Mouse (Mus musculus) hindbrain, embryonic 13.5 days (tissue): Measurements from ENCODE around the gene Gm28308. TPM values are rescaled to one million over a fixed set of nuclear protein-coding genes. Genes with fewer than 3 reads are reported as not detected.

ENCODE experiments used
- ATAC-seq: fragments of 200-750 bp; cut with Nextera tagmentation; 2 replicates; pipeline ENCODE4 v1.8.0; 2017; ENCODE audit warnings: moderate TSS enrichment; ENCODE audit not compliant: low FRiP score
- H3K27ac ChIP-seq: fragments of 300-500 bp; sonication (generic); 2 replicates; pipeline ENCODE4 v1.5.1; 2015; ENCODE audit warnings: inconsistent platforms, mild to moderate bottlenecking, moderate library complexity
- H3K27me3 ChIP-seq: fragments of 300-500 bp; sonication (generic); 2 replicates; pipeline ENCODE4 v1.6.1; 2015; ENCODE audit warnings: mild to moderate bottlenecking, inconsistent platforms
- H3K36me3 ChIP-seq: fragments of 300-500 bp; sonication (generic); 2 replicates; pipeline ENCODE4 v1.6.1; 2015; ENCODE audit warnings: mild to moderate bottlenecking, inconsistent platforms
- H3K4me1 ChIP-seq: fragments of 300-500 bp; sonication (generic); replicated peaks from 2 replicates; pipeline ENCODE4 v1.6.1; 2015; ENCODE audit warnings: inconsistent platforms
- H3K4me2 ChIP-seq: fragments of 300-500 bp; sonication (generic); 2 replicates; pipeline ENCODE4 v1.6.1; 2015; ENCODE audit warnings: inconsistent platforms, mild to moderate bottlenecking, moderate library complexity
- H3K4me3 ChIP-seq: fragments of 300-500 bp; sonication (generic); 2 replicates; pipeline ENCODE4 v1.5.1; 2015; ENCODE audit warnings: mild to moderate bottlenecking, inconsistent platforms
- H3K9ac ChIP-seq: fragments of 300-500 bp; sonication (generic); 2 replicates; pipeline ENCODE4 v1.6.1; 2015; ENCODE audit warnings: mild to moderate bottlenecking, inconsistent platforms
- H3K9me3 ChIP-seq: fragments of 300-500 bp; sonication (generic); 2 replicates; pipeline ENCODE4 v1.6.1; 2016; ENCODE audit warnings: inconsistent platforms
- WGBS: fragments of 180-500 bp; shearing (Covaris S2); methylation state at CpG from one replicate; pipeline ENCODE4 v1.1.7; 2015; 5-methylcytosine and 5-hydroxymethylcytosine counted together
- microRNA counts: library from miRNA; unstranded; fragments of <30 nt; microRNA quantifications from one replicate; lab custom pipeline; 2016
- microRNA-seq: library from miRNA; unstranded; fragments of <30 nt; microRNA quantifications from one replicate; pipeline ENCODE4, GENCODE M21; 2016
- polyA plus RNA-seq: library from polyadenylated mRNA; unstranded; fragments of >200 nt; fragmentation: Nextera tagmentation; extraction: Ambion mirVana; gene quantifications from 2 replicates; pipeline ENCODE4 v1.2.1, GENCODE M21; 2015

The Gm28308 gene
- polyA plus RNA-seq, 1 experiment from 2014 or later, result not detected

DNA sequence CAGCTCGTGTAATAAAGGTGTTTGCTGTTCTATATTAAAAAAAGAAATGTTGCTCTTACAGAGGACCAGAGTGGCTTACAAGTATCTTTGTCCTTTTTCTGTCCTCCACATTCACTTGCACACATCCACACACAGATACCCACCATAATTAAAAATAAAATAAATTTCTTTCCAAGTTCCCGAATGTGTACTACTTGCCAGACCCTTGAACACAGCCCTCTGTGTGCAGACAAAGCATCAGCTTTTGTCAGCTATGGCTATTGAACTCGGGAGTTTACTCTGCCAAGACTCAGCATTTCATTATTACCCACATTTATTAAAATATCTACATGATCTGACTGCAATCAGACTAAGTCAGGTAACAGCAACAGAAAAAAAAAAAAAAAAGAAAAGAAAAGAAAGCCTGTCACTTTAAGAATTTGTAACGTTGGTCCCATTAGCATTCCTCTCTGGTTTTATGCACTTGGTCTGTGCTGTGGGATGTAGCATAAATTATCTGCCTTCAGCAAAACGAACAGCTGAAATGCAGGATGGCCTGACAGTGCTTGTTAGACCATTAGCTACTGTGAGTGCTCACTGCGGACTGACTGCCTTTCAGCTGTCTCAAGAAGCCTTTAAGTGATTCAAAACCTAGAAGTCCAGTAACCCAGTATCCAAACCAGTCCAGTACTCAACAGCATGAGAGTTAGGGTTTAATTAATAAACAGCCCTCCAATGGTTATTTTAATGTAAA, 94.1 kb downstream of the Gm28308 start:
- no peak overlapping the region for H3K4me2 ChIP-seq
- peaks cover 32% of the 10 kb centered on the region for H3K4me1 ChIP-seq
- ATAC-seq, result peak; percentile 79
- WGBS, result 10% methylated on average over 6 of the region's 6 CpGs
- H3K27ac ChIP-seq, result peak overlapping the region; percentile 81
- no peaks in the 10 kb centered on the region for H3K27me3 ChIP-seq
- no peaks in the 10 kb centered on the region for H3K36me3 ChIP-seq
- no peaks in the 10 kb centered on the region for H3K9me3 ChIP-seq
- 0 out of 2 replicates have a peak overlapping the region, but pooled peaks have one; percentile 26 for H3K9ac ChIP-seq
- no peak overlapping the region for H3K4me3 ChIP-seq

DNA sequence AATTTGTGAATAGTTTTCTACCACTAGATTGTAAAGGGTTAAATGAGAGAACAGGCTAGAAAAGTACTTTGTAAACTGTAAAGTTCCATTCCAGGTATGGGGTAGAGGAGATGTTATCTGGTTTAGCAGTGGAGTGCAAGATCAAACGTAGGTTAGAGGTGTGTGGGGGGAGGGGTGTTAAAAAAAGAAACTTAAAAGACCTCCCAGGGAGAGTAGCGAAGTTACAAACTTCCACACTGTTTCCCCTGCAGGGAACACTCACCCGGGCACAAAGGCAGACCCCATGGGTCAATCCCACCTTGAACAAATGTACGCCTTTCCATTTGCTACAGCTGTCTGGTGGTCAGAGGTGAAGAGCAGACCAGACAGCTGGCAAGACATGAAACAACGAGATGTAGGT, 97.2 kb downstream of the Gm28308 start:
- Histone ChIP-seq H3K27me3 (no peaks in the 10 kb centered on the region), H3K9ac (no peak overlapping the region), H3K27ac (no peak overlapping the region), H3K4me1 (peaks cover 32% of the 10 kb centered on the region), H3K9me3 (no peaks in the 10 kb centered on the region), H3K36me3 (no peaks in the 10 kb centered on the region), H3K4me2 (no peak overlapping the region), H3K4me3 (no peak overlapping the region)
- 15% methylated on average over 5 of the region's 5 CpGs for WGBS
- no peak for ATAC-seq

MicroRNAs within 50 kb of the gene (microRNA counts, 519-probe panel; counts per million panel counts)
- 51.3 counts per million for microRNA mmu-miR-196b (lab: Ali Mortazavi, UCI)

Small RNA genes lying within 50 kb of the gene (microRNA-seq; reads per million reads assigned to microRNA genes)
- gene Mir196b, result 36.1 reads per million, percentile 37 among the genes with 10 or more reads in this experiment

Other genes starting within 250 kb of the Gm28308 start
- 28.6 and 35.6 TPM in 2 replicates for gene Skap2, start 200.8 kb downstream of the Gm28308 start, polyA plus RNA-seq
- gene Hoxa1, start 55.0 kb downstream of the Gm28308 start, polyA plus RNA-seq, result 1.5 and 2.0 TPM in 2 replicates
- 39.1 and 40.2 TPM in 2 replicates for gene Hoxa2, start 48.5 kb downstream of the Gm28308 start, polyA plus RNA-seq
- 7.6 and 8.3 TPM in 2 replicates for gene 5730596B20Rik, start 35.8 kb downstream of the Gm28308 start, polyA plus RNA-seq
- gene Hoxa4, start 21.6 kb downstream of the Gm28308 start, polyA plus RNA-seq, result 14.5 and 14.8 TPM in 2 replicates
- 116 and 150 TPM in 2 replicates for gene Hoxa5, start 8.8 kb downstream of the Gm28308 start, polyA plus RNA-seq
- 16.3 and 28.0 TPM in 2 replicates for gene Hoxa6, start 4.6 kb downstream of the Gm28308 start, polyA plus RNA-seq
- 21.8 and 23.8 TPM in 2 replicates for gene Hoxa3, start within 50 bp of the Gm28308 start, polyA plus RNA-seq
- gene Hoxa7, start 8.5 kb upstream of the Gm28308 start, polyA plus RNA-seq, result 7.4 and 14.9 TPM in 2 replicates
- gene Hoxa9, start 17.8 kb upstream of the Gm28308 start, polyA plus RNA-seq, result 0.72 and 1.3 TPM in 2 replicates
- 0.22 TPM in 1 of 2 replicates, not detected in the other for gene Hoxa10, start 27.5 kb upstream of the Gm28308 start, polyA plus RNA-seq
- not detected in 2 replicates for gene Hoxa11, start 32.5 kb upstream of the Gm28308 start, polyA plus RNA-seq
- not detected in 2 replicates for gene Hoxa13, start 47.5 kb upstream of the Gm28308 start, polyA plus RNA-seq
- gene Evx1, start 100.2 kb upstream of the Gm28308 start, polyA plus RNA-seq, result 3.5 and 3.7 TPM in 2 replicates